Mouse (Mus musculus) embryonic facial prominence, embryonic 15.5 days (tissue): ENCODE results near the gene 4930453N24Rik. TPM values are rescaled to one million over a fixed set of nuclear protein-coding genes. Genes with fewer than 3 reads are reported as not detected.

Experiments
- ATAC-seq: fragments of 200-750 bp; cut with Nextera tagmentation; 2 replicates; pipeline ENCODE4 v1.8.0; 2017; ENCODE audit warnings: low read depth, moderate TSS enrichment; ENCODE audit not compliant: insufficient number of reproducible peaks, low FRiP score, low TSS enrichment
- H3K27ac ChIP-seq: fragments of 300-500 bp; sonication (generic); replicated peaks from 2 replicates; pipeline ENCODE4 v1.5.1; 2015; ENCODE audit warnings: mild to moderate bottlenecking, inconsistent platforms
- H3K27me3 ChIP-seq: fragments of 300-500 bp; sonication (generic); 2 replicates; pipeline ENCODE4 v1.6.1; 2015; ENCODE audit warnings: inconsistent platforms
- H3K36me3 ChIP-seq: fragments of 300-500 bp; sonication (generic); 2 replicates; pipeline ENCODE4 v1.6.1; 2015; ENCODE audit warnings: mild to moderate bottlenecking, inconsistent platforms
- H3K4me1 ChIP-seq: fragments of 300-500 bp; sonication (generic); 2 replicates; pipeline ENCODE4 v1.6.1; 2015; ENCODE audit warnings: inconsistent platforms
- H3K4me2 ChIP-seq: fragments of 300-500 bp; sonication (generic); replicated peaks from 2 replicates; pipeline ENCODE4 v1.6.1; 2015; ENCODE audit warnings: mild to moderate bottlenecking, inconsistent platforms
- H3K4me3 ChIP-seq: fragments of 300-500 bp; sonication (generic); replicated peaks from 2 replicates; pipeline ENCODE4 v1.5.1; 2015; ENCODE audit warnings: mild to moderate bottlenecking, inconsistent platforms
- H3K9ac ChIP-seq: fragments of 300-500 bp; sonication (generic); 2 replicates; pipeline ENCODE4 v1.6.1; 2015; ENCODE audit warnings: inconsistent platforms
- H3K9me3 ChIP-seq: fragments of 300-500 bp; sonication (generic); replicated peaks from 2 replicates; pipeline ENCODE4 v1.6.1; 2016; ENCODE audit warnings: inconsistent platforms
- WGBS: fragments of 180-500 bp; shearing (Covaris S2); methylation state at CpG from one replicate; pipeline ENCODE4 v1.1.7; 2015; 5-methylcytosine and 5-hydroxymethylcytosine counted together
- polyA plus RNA-seq: library from polyadenylated mRNA; unstranded; fragments of >200 nt; fragmentation: Nextera tagmentation; extraction: Ambion mirVana; gene quantifications from 2 replicates; pipeline ENCODE4 v1.2.1, GENCODE M21; 2015

Gene 4930453N24Rik
- polyA plus RNA-seq, result 21.7 and 23.6 TPM in 2 replicates

DNA sequence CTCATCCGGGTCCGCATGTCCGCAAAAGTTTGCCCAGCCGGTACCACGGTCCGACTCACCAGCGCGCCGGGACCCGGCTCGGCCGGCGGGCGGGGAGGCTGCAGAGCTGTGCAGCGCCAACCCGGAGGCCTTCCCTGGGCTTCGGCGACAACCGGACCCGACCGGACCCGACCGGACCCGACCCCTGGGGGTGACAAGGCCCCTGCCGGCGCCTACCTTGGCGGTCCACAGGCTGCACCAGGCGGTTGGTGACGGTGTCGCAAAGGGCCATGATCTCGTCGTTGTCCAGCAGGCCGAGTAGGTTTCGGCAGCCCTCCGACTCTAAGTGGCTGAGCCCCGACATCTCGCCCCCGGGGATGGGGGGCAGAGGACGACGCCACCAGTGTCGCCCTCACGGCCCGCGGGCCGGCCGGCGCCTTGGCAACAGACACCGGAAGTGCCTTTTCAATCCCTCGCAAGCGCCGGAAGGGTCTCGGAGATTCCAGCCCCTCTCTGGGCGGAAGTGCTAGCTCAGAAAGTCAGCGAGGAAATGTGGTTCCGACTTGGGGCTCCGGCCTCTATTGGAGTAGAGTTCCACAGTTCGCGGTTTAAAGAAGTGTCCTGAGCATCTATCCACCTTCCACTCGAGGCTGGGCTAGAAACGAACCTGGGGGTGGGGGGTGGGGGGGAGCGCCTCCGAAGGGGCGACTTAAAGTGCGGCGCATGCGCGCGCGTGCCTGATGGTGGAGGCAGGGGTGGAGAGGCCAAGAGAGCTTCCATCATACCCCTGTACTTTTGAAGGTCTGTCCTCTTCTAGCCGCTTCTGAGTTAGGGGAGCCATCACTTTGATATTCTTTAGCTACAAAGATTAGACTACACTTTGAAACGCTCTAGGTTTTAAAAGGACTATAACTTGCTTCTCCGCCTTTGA, at the start of gene 4930453N24Rik:
Gene 4930453N24Rik (minus strand): TSS at position 641 of the 910 bp plus-strand sequence.
- peaks cover 11% of the 10 kb centered on the region for H3K36me3 ChIP-seq
- WGBS, result 2% methylated on average over 72 of the region's 72 CpGs

GRCm38 (mm10) chr16:64817094-64817765, 46.3 kb upstream of the 4930453N24Rik start:
- Histone ChIP-seq H3K4me3 (no peak overlapping the region), H3K4me2 (no peak overlapping the region), H3K9me3 (no peaks in the 10 kb centered on the region), H3K27ac (no peak overlapping the region), H3K27me3 (no peaks in the 10 kb centered on the region), H3K4me1 (no peaks in the 10 kb centered on the region), H3K9ac (no peak overlapping the region), H3K36me3 (peaks cover 10% of the 10 kb centered on the region)
- no peak for ATAC-seq
- 92% methylated on average over 3 of the region's 3 CpGs for WGBS

More for the DNA sequence above, at the start of gene 4930453N24Rik:
- H3K27ac ChIP-seq, result peak within 1 kb of the TSS; percentile 91
- peaks cover 7% of the 10 kb centered on the region for H3K4me1 ChIP-seq
- no peaks in the 10 kb centered on the region for H3K9me3 ChIP-seq
- H3K9ac ChIP-seq, result peak within 1 kb of the TSS; percentile 85
- ATAC-seq, result peak; percentile 90
- H3K27me3 ChIP-seq, result no peaks in the 10 kb centered on the region
- H3K4me3 ChIP-seq, result peak within 1 kb of the TSS; percentile 89
- peak within 1 kb of the TSS; percentile 38 for H3K4me2 ChIP-seq

DNA sequence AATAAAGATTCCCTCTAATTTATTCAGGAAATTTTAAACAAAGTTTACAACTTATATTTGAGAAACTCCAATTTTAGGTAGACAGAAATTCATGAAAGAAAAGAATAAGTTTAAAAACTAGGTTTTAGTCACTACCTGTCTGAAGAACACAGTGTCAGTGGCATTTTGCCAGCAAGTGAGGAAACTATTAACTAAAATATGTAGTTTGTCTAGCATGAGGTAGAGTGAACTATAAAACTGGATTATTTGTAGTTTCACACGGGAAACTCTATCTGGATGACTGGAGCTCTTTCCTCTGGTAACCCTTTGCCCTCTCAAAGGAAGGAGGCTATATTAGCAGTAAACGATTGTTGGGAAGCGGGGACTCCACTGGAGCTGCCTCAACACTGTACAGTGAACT, 32.1 kb upstream of the 4930453N24Rik start:
- H3K4me3 ChIP-seq, result no peak overlapping the region
- ATAC-seq, result no peak
- H3K27ac ChIP-seq, result no peak overlapping the region
- WGBS, result 67% methylated on average over 3 of the region's 3 CpGs
- peaks cover 6% of the 10 kb centered on the region; the same call in 1 of the 2 replicates for H3K36me3 ChIP-seq
- no peak overlapping the region for H3K9ac ChIP-seq
- no peaks in the 10 kb centered on the region for H3K27me3 ChIP-seq
- no peaks in the 10 kb centered on the region for H3K4me1 ChIP-seq
- H3K4me2 ChIP-seq, result no peak overlapping the region
- no peaks in the 10 kb centered on the region for H3K9me3 ChIP-seq

DNA sequence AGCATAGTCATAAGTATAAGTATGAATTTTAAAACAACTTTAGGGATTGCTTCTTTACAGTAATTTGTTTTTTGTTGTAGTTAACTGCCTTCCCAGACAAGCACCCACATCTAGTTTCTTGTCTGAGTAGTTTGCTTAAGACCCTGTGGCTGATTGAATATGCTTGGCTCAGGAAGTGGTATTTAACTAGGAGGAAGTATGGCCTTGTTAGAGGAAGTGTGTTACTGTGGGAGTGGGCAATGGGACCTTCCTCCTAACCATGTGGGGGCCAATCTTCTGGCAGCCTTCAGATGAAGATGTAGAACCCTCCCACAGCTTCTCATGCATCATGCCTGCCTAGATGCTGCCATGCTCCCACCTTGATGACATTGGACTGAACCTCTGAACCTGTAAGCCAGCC, 30.7 kb upstream of the 4930453N24Rik start:
- Histone ChIP-seq H3K9me3 (no peaks in the 10 kb centered on the region), H3K27me3 (no peaks in the 10 kb centered on the region), H3K4me2 (no peak overlapping the region), H3K4me3 (no peak overlapping the region), H3K4me1 (no peaks in the 10 kb centered on the region), H3K9ac (no peak overlapping the region), H3K27ac (no peak overlapping the region), H3K36me3 (peaks cover 6% of the 10 kb centered on the region; the same call in 1 of the 2 replicates)
- no peak for ATAC-seq

DNA sequence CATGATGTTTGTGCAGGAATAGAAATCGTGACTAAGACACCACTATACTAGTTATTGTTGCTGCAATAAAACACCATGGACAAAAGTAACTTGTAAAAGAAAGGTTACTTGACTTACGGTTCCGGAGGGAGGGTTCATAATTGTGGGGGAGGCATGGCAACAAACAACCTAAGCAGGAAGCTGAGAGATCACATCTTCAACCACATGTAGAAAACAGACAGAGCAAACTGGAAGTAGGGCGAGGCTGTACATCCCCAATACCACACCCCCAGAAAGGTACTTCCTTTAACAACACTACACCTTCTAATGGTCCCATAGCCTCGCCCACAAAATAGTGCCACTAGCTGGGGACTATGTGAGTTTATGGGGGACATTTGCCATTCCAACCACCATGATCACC, 29.4 kb upstream of the 4930453N24Rik start:
- Histone ChIP-seq H3K9me3 (no peaks in the 10 kb centered on the region), H3K4me3 (no peak overlapping the region), H3K9ac (no peak overlapping the region), H3K27ac (no peak overlapping the region), H3K36me3 (peaks cover 4% of the 10 kb centered on the region; the same call in 1 of the 2 replicates), H3K4me1 (no peaks in the 10 kb centered on the region), H3K27me3 (no peaks in the 10 kb centered on the region), H3K4me2 (no peak overlapping the region)
- WGBS, result 85% methylated on average over 5 of the region's 5 CpGs
- ATAC-seq, result no peak

DNA sequence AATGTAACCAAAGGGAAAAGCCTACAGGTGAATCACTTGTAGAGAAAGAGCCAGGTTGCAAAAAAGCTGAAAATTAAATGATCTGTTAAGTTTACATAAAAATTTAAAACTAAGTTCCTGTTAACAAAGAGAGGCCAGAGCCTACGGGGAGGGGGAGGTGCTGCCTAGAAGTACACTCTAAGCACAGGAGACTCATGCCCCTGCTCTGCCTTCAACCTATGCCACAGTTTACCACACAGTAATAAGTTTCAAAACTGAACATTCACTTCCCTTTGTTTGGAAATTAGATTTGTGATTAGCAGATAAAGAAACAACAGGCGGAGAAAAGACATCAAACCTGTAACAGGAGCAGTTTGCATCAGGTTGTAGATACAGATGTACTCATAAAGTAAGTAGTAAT, 23.8 kb upstream of the 4930453N24Rik start:
- no peaks in the 10 kb centered on the region for H3K27me3 ChIP-seq
- no peak overlapping the region for H3K4me3 ChIP-seq
- ATAC-seq, result no peak
- no peaks in the 10 kb centered on the region for H3K4me1 ChIP-seq
- H3K9ac ChIP-seq, result no peak overlapping the region
- no peak overlapping the region for H3K4me2 ChIP-seq
- H3K27ac ChIP-seq, result no peak overlapping the region
- H3K9me3 ChIP-seq, result no peaks in the 10 kb centered on the region
- WGBS, result 76% methylated on average over 2 of the region's 2 CpGs
- no peaks in the 10 kb centered on the region for H3K36me3 ChIP-seq

- no peaks in the 10 kb centered on the region for H3K4me1 ChIP-seq
- no peak for ATAC-seq
- no peak overlapping the region for H3K27ac ChIP-seq
- no peaks in the 10 kb centered on the region for H3K27me3 ChIP-seq
- H3K4me3 ChIP-seq, result no peak overlapping the region
- peaks cover 14% of the 10 kb centered on the region for H3K36me3 ChIP-seq
- H3K4me2 ChIP-seq, result no peak overlapping the region
- H3K9ac ChIP-seq, result no peak overlapping the region
- 94% methylated on average over 3 of the region's 3 CpGs for WGBS
- no peaks in the 10 kb centered on the region for H3K9me3 ChIP-seq
These were observed 18.7 kb upstream of the 4930453N24Rik start for GRCm38 (mm10) chr16:64789706-64790105.

DNA sequence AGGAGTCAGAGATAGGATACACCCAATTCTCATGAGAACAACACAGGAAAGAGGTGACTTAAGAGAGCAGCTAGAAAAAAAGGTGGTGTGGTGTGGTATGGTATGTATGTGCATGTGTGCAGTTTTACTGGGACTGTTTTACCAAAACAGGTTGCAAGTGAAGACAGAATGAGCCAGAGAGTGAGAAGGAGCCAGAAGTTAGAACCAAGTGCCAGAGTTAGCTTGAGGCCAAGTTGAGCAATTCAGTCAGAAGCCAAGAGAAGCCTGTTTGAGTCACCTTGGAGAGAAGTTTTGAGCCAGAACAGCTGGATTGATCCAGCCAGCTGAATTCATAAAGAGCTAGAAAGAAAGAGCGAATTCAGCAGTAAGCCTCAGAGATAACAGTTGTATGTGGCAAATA, 4.6 kb upstream of the 4930453N24Rik start:
- Histone ChIP-seq H3K9me3 (0 out of 2 replicates have a peak, but pooled peaks cover 3% of the 10 kb centered on the region), H3K9ac (no peak overlapping the region), H3K36me3 (0 out of 2 replicates have a peak, but pooled peaks cover 4% of the 10 kb centered on the region), H3K27me3 (no peaks in the 10 kb centered on the region), H3K4me3 (no peak overlapping the region), H3K4me2 (no peak overlapping the region), H3K4me1 (no peaks in the 10 kb centered on the region), H3K27ac (no peak overlapping the region)
- 79% methylated on average over 1 of the region's 1 CpGs for WGBS
- no peak for ATAC-seq

- peak overlapping the region; percentile 89 for H3K4me3 ChIP-seq
- WGBS, result 93% methylated on average over 2 of the region's 2 CpGs
- H3K4me1 ChIP-seq, result peaks cover 7% of the 10 kb centered on the region
- H3K4me2 ChIP-seq, result peak overlapping the region; percentile 38
- no peaks in the 10 kb centered on the region for H3K27me3 ChIP-seq
- H3K36me3 ChIP-seq, result peaks cover 5% of the 10 kb centered on the region
- peak overlapping the region; percentile 91; the same call in 1 of the 2 replicates for H3K27ac ChIP-seq
- ATAC-seq, result no peak
- no peaks in the 10 kb centered on the region for H3K9me3 ChIP-seq
- no peak overlapping the region for H3K9ac ChIP-seq
These were observed 464 bp upstream of the 4930453N24Rik start for GRCm38 (mm10) chr16:64771431-64771818.

DNA sequence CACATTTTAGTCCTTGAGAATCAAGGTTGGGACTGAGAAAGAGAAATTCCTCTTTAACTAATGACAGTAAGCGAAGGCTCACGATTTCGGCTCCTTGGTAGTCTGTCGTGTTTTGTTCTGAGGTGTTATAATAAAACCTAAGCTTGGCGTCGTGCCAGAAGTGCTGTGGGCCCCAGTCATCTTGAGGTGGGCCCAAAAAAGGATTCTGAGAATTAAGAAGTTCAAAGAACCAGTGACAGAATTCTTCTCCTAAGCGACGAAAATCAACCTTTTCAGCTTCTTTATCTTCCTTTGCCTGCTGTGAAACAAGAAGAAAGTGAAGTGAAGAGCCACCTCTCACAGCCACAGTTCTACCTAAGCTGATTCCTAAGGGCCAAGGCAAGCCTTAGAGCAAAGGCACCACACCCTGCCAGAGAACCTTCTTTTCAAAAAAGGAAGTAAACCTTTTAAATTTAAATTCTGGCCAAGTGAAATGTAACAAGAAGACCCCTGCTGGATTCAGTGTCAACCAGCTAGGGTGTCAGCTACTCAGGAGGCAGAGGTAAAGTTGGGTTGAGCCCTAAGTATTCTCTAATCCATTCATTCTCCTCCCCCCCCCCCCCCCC, 4.2 kb downstream of the 4930453N24Rik start:
- H3K27ac ChIP-seq, result no peak overlapping the region
- H3K4me1 ChIP-seq, result peaks cover 7% of the 10 kb centered on the region
- H3K9me3 ChIP-seq, result peaks cover 10% of the 10 kb centered on the region; the same call in 1 of the 2 replicates
- no peaks in the 10 kb centered on the region for H3K27me3 ChIP-seq
- H3K4me3 ChIP-seq, result no peak overlapping the region
- no peak for ATAC-seq
- H3K9ac ChIP-seq, result no peak overlapping the region
- no peak overlapping the region for H3K4me2 ChIP-seq
- H3K36me3 ChIP-seq, result peaks cover 30% of the 10 kb centered on the region
- WGBS, result 79% methylated on average over 8 of the region's 8 CpGs

DNA sequence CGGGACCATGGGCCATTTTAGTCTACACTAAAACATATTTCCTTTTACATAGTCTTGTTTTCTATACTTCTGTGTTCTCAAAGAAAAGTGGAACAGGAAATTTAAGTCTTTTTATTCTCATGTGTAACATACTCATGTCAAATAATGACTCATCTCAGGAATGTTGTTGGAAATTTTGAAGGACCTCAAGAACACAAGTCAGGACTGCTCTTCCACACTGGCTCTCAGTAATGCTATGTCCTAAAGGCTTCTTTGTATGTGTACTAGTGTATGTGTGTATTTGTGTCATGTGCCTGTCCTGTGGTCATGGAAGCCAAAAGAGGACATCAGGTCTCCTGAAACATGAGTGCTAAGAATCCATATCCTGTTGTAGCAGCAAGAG, 11.7 kb downstream of the 4930453N24Rik start:
- H3K9ac ChIP-seq, result no peak overlapping the region
- H3K4me1 ChIP-seq, result no peaks in the 10 kb centered on the region
- no peak overlapping the region for H3K4me2 ChIP-seq
- no peak overlapping the region for H3K27ac ChIP-seq
- peaks cover 12% of the 10 kb centered on the region for H3K36me3 ChIP-seq
- no peaks in the 10 kb centered on the region for H3K27me3 ChIP-seq
- H3K4me3 ChIP-seq, result no peak overlapping the region
- 80% methylated on average over 1 of the region's 1 CpGs for WGBS
- peaks cover 10% of the 10 kb centered on the region; the same call in 1 of the 2 replicates for H3K9me3 ChIP-seq
- no peak for ATAC-seq
